Mouse (Mus musculus) hindbrain, embryonic 12.5 days (tissue): ENCODE measurements around the gene Colq. TPM values are rescaled to one million over a fixed set of nuclear protein-coding genes. Genes with fewer than 3 reads are reported as not detected.
"Not testable (repeated sequence)": the region's sequence is repeated elsewhere in the genome, so short reads cannot be mapped to it uniquely, and the experiment has no call there.

ENCODE experiments used
- ATAC-seq: fragments of 200-750 bp; cut with Nextera tagmentation; 2 replicates; pipeline ENCODE4 v1.8.0; 2017; ENCODE audit warnings: moderate TSS enrichment; ENCODE audit not compliant: low FRiP score
- H3K27ac ChIP-seq: fragments of 300-500 bp; sonication (generic); 2 replicates; pipeline ENCODE4 v1.5.1; 2016; ENCODE audit warnings: mild to moderate bottlenecking
- H3K27me3 ChIP-seq: fragments of 300-500 bp; sonication (generic); 2 replicates; pipeline ENCODE4 v1.6.1; 2016; ENCODE audit warnings: mild to moderate bottlenecking
- H3K36me3 ChIP-seq: fragments of 300-500 bp; sonication (generic); 2 replicates; pipeline ENCODE4 v1.6.1; 2016; ENCODE audit warnings: mild to moderate bottlenecking
- H3K4me1 ChIP-seq: fragments of 300-500 bp; sonication (generic); 2 replicates; pipeline ENCODE4 v1.6.1; 2016
- H3K4me2 ChIP-seq: fragments of 300-500 bp; sonication (generic); replicated peaks from 2 replicates; pipeline ENCODE4 v1.6.1; 2016; ENCODE audit warnings: mild to moderate bottlenecking
- H3K4me3 ChIP-seq: fragments of 300-500 bp; sonication (generic); 2 replicates; pipeline ENCODE4 v1.5.1; 2016; ENCODE audit warnings: mild to moderate bottlenecking
- H3K9ac ChIP-seq: fragments of 300-500 bp; sonication (generic); 2 replicates; pipeline ENCODE4 v1.6.1; 2016; ENCODE audit warnings: mild to moderate bottlenecking, moderate library complexity
- H3K9me3 ChIP-seq: fragments of 300-500 bp; sonication (generic); replicated peaks from 2 replicates; pipeline ENCODE4 v1.6.1; 2016; ENCODE audit warnings: mild to moderate bottlenecking
- WGBS: fragments of 180-500 bp; shearing (Covaris S2); methylation state at CpG from one replicate; pipeline ENCODE4 v1.1.7; 2016; 5-methylcytosine and 5-hydroxymethylcytosine counted together
- polyA plus RNA-seq: library from polyadenylated mRNA; unstranded; fragments of >200 nt; fragmentation: Nextera tagmentation; extraction: Ambion mirVana; gene quantifications from 2 replicates; pipeline ENCODE4 v1.2.1, GENCODE M21; 2016

Colq gene
- polyA plus RNA-seq, result 0.18 and 0.65 TPM in 2 replicates

- ATAC-seq, result no peak
- no peak within 1 kb of the TSS for H3K9ac ChIP-seq
- no peaks in the 10 kb centered on the region; the same call in 1 of the 2 replicates for H3K27me3 ChIP-seq
- H3K9me3 ChIP-seq, result no peaks in the 10 kb centered on the region
- WGBS, result 88% methylated on average over 3 of the region's 3 CpGs
- H3K36me3 ChIP-seq, result no peaks in the 10 kb centered on the region
- no peaks in the 10 kb centered on the region for H3K4me1 ChIP-seq
- no peak within 1 kb of the TSS for H3K4me2 ChIP-seq
- H3K27ac ChIP-seq, result no peak within 1 kb of the TSS
- no peak within 1 kb of the TSS for H3K4me3 ChIP-seq
Measured at GRCm38 (mm10) chr14:31591243-31591642, at the start of gene Colq. Colq (minus strand) TSS chr14:31591343.

- peak; percentile 70 for ATAC-seq
- WGBS, result 5% methylated on average over 26 of the region's 26 CpGs
- H3K9ac ChIP-seq, result peak within 1 kb of the TSS; percentile 66
- peak within 1 kb of the TSS; percentile 82 for H3K27ac ChIP-seq
- H3K27me3 ChIP-seq, result no peaks in the 10 kb centered on the region
- no peaks in the 10 kb centered on the region for H3K36me3 ChIP-seq
- no peaks in the 10 kb centered on the region for H3K9me3 ChIP-seq
- H3K4me3 ChIP-seq, result peak within 1 kb of the TSS; percentile 62
- H3K4me2 ChIP-seq, result peak within 1 kb of the TSS; percentile 96
- H3K4me1 ChIP-seq, result peaks cover 11% of the 10 kb centered on the region
Measured at GRCm38 (mm10) chr14:31640346-31640889, 49.3 kb upstream of the Colq start, which contains the start of gene Gm49387. Gm49387 (minus strand) TSS chr14:31640878.

GRCm38 (mm10) chr14:31630677-31631076 is 39.5 kb upstream of the Colq start:
- no peak overlapping the region for H3K27ac ChIP-seq
- 44% methylated on average over 7 of the region's 7 CpGs for WGBS
- no peak overlapping the region for H3K4me3 ChIP-seq
- no peaks in the 10 kb centered on the region for H3K9me3 ChIP-seq
- H3K9ac ChIP-seq, result no peak overlapping the region
- H3K27me3 ChIP-seq, result no peaks in the 10 kb centered on the region
- no peaks in the 10 kb centered on the region for H3K36me3 ChIP-seq
- no peak overlapping the region for H3K4me2 ChIP-seq
- 0 out of 2 replicates have a peak, but pooled peaks cover 3% of the 10 kb centered on the region for H3K4me1 ChIP-seq
- ATAC-seq, result peak; percentile 52; the same call in 1 of the 2 replicates

GRCm38 (mm10) chr14:31622748-31623147 is 31.6 kb upstream of the Colq start:
- WGBS, result 87% methylated on average over 12 of the region's 12 CpGs
- Histone ChIP-seq H3K4me2 (no peak overlapping the region), H3K4me1 (no peaks in the 10 kb centered on the region), H3K9ac (no peak overlapping the region), H3K27ac (no peak overlapping the region), H3K9me3 (no peaks in the 10 kb centered on the region), H3K4me3 (no peak overlapping the region), H3K27me3 (no peaks in the 10 kb centered on the region), H3K36me3 (no peaks in the 10 kb centered on the region)
- no peak for ATAC-seq

GRCm38 (mm10) chr14:31620591-31621223 is 29.6 kb upstream of the Colq start:
- no peaks in the 10 kb centered on the region for H3K4me1 ChIP-seq
- WGBS, result 74% methylated on average over 9 of the region's 9 CpGs
- H3K27me3 ChIP-seq, result no peaks in the 10 kb centered on the region
- H3K27ac ChIP-seq, result no peak overlapping the region
- no peak overlapping the region for H3K4me3 ChIP-seq
- no peak for ATAC-seq
- no peak overlapping the region for H3K4me2 ChIP-seq
- H3K9ac ChIP-seq, result no peak overlapping the region
- H3K36me3 ChIP-seq, result no peaks in the 10 kb centered on the region
- H3K9me3 ChIP-seq, result no peaks in the 10 kb centered on the region

GRCm38 (mm10) chr14:31617997-31618396 is 26.9 kb upstream of the Colq start:
- H3K4me3 ChIP-seq, result no peak overlapping the region
- 92% methylated on average over 3 of the region's 3 CpGs for WGBS

GRCm38 (mm10) chr14:31617204-31617603 is 26.1 kb upstream of the Colq start:
- H3K27ac ChIP-seq, result no peak overlapping the region
- 79% methylated on average over 9 of the region's 9 CpGs for WGBS
- H3K9ac ChIP-seq, result no peak overlapping the region
- H3K9me3 ChIP-seq, result no peaks in the 10 kb centered on the region; the same call in 1 of the 2 replicates
- H3K4me1 ChIP-seq, result no peaks in the 10 kb centered on the region
- no peak for ATAC-seq
- H3K4me2 ChIP-seq, result no peak overlapping the region
- no peaks in the 10 kb centered on the region for H3K36me3 ChIP-seq
- no peak overlapping the region for H3K4me3 ChIP-seq
- no peaks in the 10 kb centered on the region for H3K27me3 ChIP-seq

More at GRCm38 (mm10) chr14:31617997-31618396, 26.9 kb upstream of the Colq start:
- Histone ChIP-seq H3K27me3 (no peaks in the 10 kb centered on the region), H3K4me2 (no peak overlapping the region), H3K9ac (no peak overlapping the region), H3K9me3 (no peaks in the 10 kb centered on the region), H3K27ac (no peak overlapping the region), H3K4me1 (no peaks in the 10 kb centered on the region), H3K36me3 (no peaks in the 10 kb centered on the region)
- no peak for ATAC-seq

GRCm38 (mm10) chr14:31613671-31614070 is 22.5 kb upstream of the Colq start:
- no peak for ATAC-seq
- WGBS, result 85% methylated on average over 5 of the region's 5 CpGs
- Histone ChIP-seq H3K36me3 (no peaks in the 10 kb centered on the region), H3K27ac (no peak overlapping the region), H3K4me2 (no peak overlapping the region), H3K27me3 (no peaks in the 10 kb centered on the region), H3K9me3 (no peaks in the 10 kb centered on the region; the same call in 1 of the 2 replicates), H3K4me1 (no peaks in the 10 kb centered on the region), H3K9ac (no peak overlapping the region), H3K4me3 (no peak overlapping the region)

GRCm38 (mm10) chr14:31611986-31612385 is 20.8 kb upstream of the Colq start:
- ATAC-seq, result no peak
- Histone ChIP-seq H3K36me3 (no peaks in the 10 kb centered on the region), H3K27me3 (no peaks in the 10 kb centered on the region), H3K27ac (no peak overlapping the region), H3K4me3 (no peak overlapping the region), H3K4me1 (no peaks in the 10 kb centered on the region), H3K9ac (no peak overlapping the region), H3K9me3 (no peaks in the 10 kb centered on the region; the same call in 1 of the 2 replicates), H3K4me2 (no peak overlapping the region)
- 58% methylated on average over 4 of the region's 4 CpGs for WGBS

- H3K27me3 ChIP-seq, result no peaks in the 10 kb centered on the region
- H3K4me2 ChIP-seq, result no peak overlapping the region
- H3K27ac ChIP-seq, result no peak overlapping the region
- no peaks in the 10 kb centered on the region for H3K36me3 ChIP-seq
- no peak overlapping the region for H3K9ac ChIP-seq
- WGBS, result 64% methylated on average over 6 of the region's 6 CpGs
- no peak for ATAC-seq
- no peaks in the 10 kb centered on the region for H3K9me3 ChIP-seq
- H3K4me1 ChIP-seq, result no peaks in the 10 kb centered on the region
- H3K4me3 ChIP-seq, result no peak overlapping the region
Measured at GRCm38 (mm10) chr14:31605514-31605913, 14.4 kb upstream of the Colq start.

- no peaks in the 10 kb centered on the region for H3K27me3 ChIP-seq
- no peaks in the 10 kb centered on the region for H3K36me3 ChIP-seq
- H3K4me1 ChIP-seq, result no peaks in the 10 kb centered on the region
- WGBS, result 86% methylated on average over 5 of the region's 5 CpGs
- no peak overlapping the region for H3K9ac ChIP-seq
- H3K4me2 ChIP-seq, result no peak overlapping the region
- H3K27ac ChIP-seq, result no peak overlapping the region
- H3K4me3 ChIP-seq, result no peak overlapping the region
- ATAC-seq, result no peak
- no peaks in the 10 kb centered on the region for H3K9me3 ChIP-seq
Measured at GRCm38 (mm10) chr14:31604916-31605315, 13.8 kb upstream of the Colq start.

GRCm38 (mm10) chr14:31602616-31602979 is 11.5 kb upstream of the Colq start:
- not testable (repeated sequence) for H3K36me3 ChIP-seq, H3K4me2 ChIP-seq

More at GRCm38 (mm10) chr14:31602616-31602979, 11.5 kb upstream of the Colq start:
- not testable (repeated sequence) for H3K9ac ChIP-seq, H3K9me3 ChIP-seq, H3K4me1 ChIP-seq, ATAC-seq, H3K4me3 ChIP-seq, H3K27me3 ChIP-seq, H3K27ac ChIP-seq
- 87% methylated on average over 6 of the region's 6 CpGs for WGBS
